Mouse (Mus musculus): ENCODE results near the gene Bbip1.

Bbip1 gene

GRCm38 (mm10) chr19:53890781-53891251 is 53.6 kb downstream of the Bbip1 start:
- peak; percentile 88 for DNase-seq (ENCODE audit: low spot score)

GRCm38 (mm10) chr19:53890274-53890673 is 54.2 kb downstream of the Bbip1 start:
- DNase-seq (ENCODE audit: low spot score): no peak

- peak; percentile 67 for DNase-seq (ENCODE audit: low spot score)
Measured at GRCm38 (mm10) chr19:53889555-53889954, 54.9 kb downstream of the Bbip1 start.

GRCm38 (mm10) chr19:53888331-53888730 is 56.1 kb downstream of the Bbip1 start:
- DNase-seq (ENCODE audit: low spot score): no peak

GRCm38 (mm10) chr19:53887822-53888221 is 56.6 kb downstream of the Bbip1 start:
- no peak for DNase-seq (ENCODE audit: low spot score)

- no peak for DNase-seq (ENCODE audit: low spot score)
Measured at GRCm38 (mm10) chr19:53886576-53887370, 57.7 kb downstream of the Bbip1 start.

GRCm38 (mm10) chr19:53885450-53885849 is 59.0 kb downstream of the Bbip1 start:
- DNase-seq (ENCODE audit: low spot score): no peak

GRCm38 (mm10) chr19:53881786-53882185 is 62.6 kb downstream of the Bbip1 start:
- DNase-seq (ENCODE audit: low spot score): no peak

- DNase-seq (ENCODE audit: low spot score): no peak
Measured at GRCm38 (mm10) chr19:53880460-53880859, 64.0 kb downstream of the Bbip1 start.
